Mouse (Mus musculus) midbrain, embryonic 12.5 days (tissue): ENCODE data around the gene Zfp383. TPM values are rescaled to one million over a fixed set of nuclear protein-coding genes. Genes with fewer than 3 reads are reported as not detected.

ENCODE experiments used
- microRNA-seq: library from miRNA; unstranded; fragments of <30 nt; microRNA quantifications from one replicate; pipeline ENCODE4, GENCODE M21; 2017
- polyA plus RNA-seq: library from polyadenylated mRNA; unstranded; fragments of >200 nt; fragmentation: Nextera tagmentation; extraction: Ambion mirVana; gene quantifications from 2 replicates; pipeline ENCODE4 v1.2.1, GENCODE M21; 2016

The Zfp383 gene
- polyA plus RNA-seq, 1 experiment from 2014 or later = 8.9 TPM

Small RNAs within 50 kb of the gene (microRNA-seq; reads per million reads assigned to microRNA genes)
- 0.70 reads per million for gene Mir7668

Other genes starting within 250 kb of the Zfp383 start
- 0.13 and 0.41 TPM in 2 replicates for gene Catsperg2, start 181.2 kb upstream of the Zfp383 start, polyA plus RNA-seq
- gene Zfp84, start 139.7 kb upstream of the Zfp383 start, polyA plus RNA-seq = 18.1 and 18.4 TPM in 2 replicates
- gene Zfp30, start 124.2 kb upstream of the Zfp383 start, polyA plus RNA-seq = 11.5 and 11.8 TPM in 2 replicates
- 24.0 and 26.3 TPM in 2 replicates for gene Zfp790, start 92.1 kb upstream of the Zfp383 start, polyA plus RNA-seq
- 11.8 and 12.4 TPM in 2 replicates for gene Zfp940, start 54.6 kb upstream of the Zfp383 start, polyA plus RNA-seq
- gene Zfp420, start 48.2 kb upstream of the Zfp383 start, polyA plus RNA-seq = 14.2 and 14.4 TPM in 2 replicates
- gene Zfp27, start 1.7 kb upstream of the Zfp383 start, polyA plus RNA-seq = 14.3 and 15.1 TPM in 2 replicates
- 14.7 and 18.7 TPM in 2 replicates for gene Zfp74, start 45.9 kb downstream of the Zfp383 start, polyA plus RNA-seq
- gene Zfp568, start 75.7 kb downstream of the Zfp383 start, polyA plus RNA-seq = 14.0 and 14.1 TPM in 2 replicates
- 7.2 and 7.5 TPM in 2 replicates for gene Zfp14, start 143.2 kb downstream of the Zfp383 start, polyA plus RNA-seq
- gene Zfp82, start 164.7 kb downstream of the Zfp383 start, polyA plus RNA-seq = 10.4 and 11.2 TPM in 2 replicates
- 1.0 and 4.5 TPM in 2 replicates for gene Gm26920, start 182.2 kb downstream of the Zfp383 start, polyA plus RNA-seq
- 13.6 and 16.3 TPM in 2 replicates for gene Zfp566, start 182.3 kb downstream of the Zfp383 start, polyA plus RNA-seq
- 134 and 136 TPM in 2 replicates for gene Zfp260, start 186.6 kb downstream of the Zfp383 start, polyA plus RNA-seq
- 17.0 and 18.8 TPM in 2 replicates for gene Zfp382, start 213.7 kb downstream of the Zfp383 start, polyA plus RNA-seq